Mouse (Mus musculus) adrenal gland, adult 8-10 months (tissue): ENCODE measurements around the gene Ssty2. TPM values are rescaled to one million over a fixed set of nuclear protein-coding genes. Genes with fewer than 3 reads are reported as not detected.
"Not testable (repeated sequence)": the region's sequence is repeated elsewhere in the genome, so short reads cannot be mapped to it uniquely, and the experiment has no call there.

Experiments
- DNase-seq: peaks from one replicate; pipeline ENCODE4 v3.0.0; 2022
- total RNA-seq, 4 experiments: library from RNA; stranded (reverse); gene quantifications; 2 replicates each; pipeline ENCODE4 v1.2.4; 2022

Ssty2 gene
- total RNA-seq = not detected

DNA sequence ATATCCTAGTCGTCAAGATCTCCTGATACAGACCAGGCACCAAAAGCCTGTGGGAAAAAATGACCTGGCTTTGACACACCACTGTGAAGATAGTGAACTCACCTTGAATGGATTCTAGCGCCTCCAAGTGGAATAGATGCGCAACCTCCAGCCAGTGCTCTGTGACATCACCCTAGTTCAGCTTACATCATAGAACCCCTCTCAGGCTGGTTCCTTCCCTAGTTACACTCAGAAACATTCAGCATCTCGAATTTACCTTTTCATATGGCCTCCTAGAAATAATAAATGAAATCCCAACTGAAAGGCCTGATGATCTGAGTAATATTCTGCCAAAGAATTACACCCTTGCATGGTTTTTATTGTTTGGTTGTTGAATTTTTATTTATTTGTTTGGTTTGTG, at the start of gene Ssty2:
TSS of gene Ssty2 (minus strand) at position 101 of the 400 bp plus-strand sequence.
- not testable (repeated sequence) for DNase-seq
